Mouse (Mus musculus): ENCODE measurements around the gene Tiam2. TPM values are rescaled to one million over a fixed set of nuclear protein-coding genes. Genes with fewer than 3 reads are reported as not detected.

Tiam2 gene
- polyA plus RNA-seq, 1 experiment from 2014 or later, result 20.6 TPM

GRCm38 (mm10) chr17:3423416-3423815 is 97.0 kb downstream of the Tiam2 start:
- H3K27me3 ChIP-seq, result no peaks in the 10 kb centered on the region
- H3K4me1 ChIP-seq (replicated peaks), result peaks cover 12% of the 10 kb centered on the region
- peaks cover 23% of the 10 kb centered on the region for H3K36me3 ChIP-seq
- ATAC-seq (ENCODE audit: insufficient number of reproducible peaks, insufficient read depth, low FRiP score, low TSS enrichment, low read depth), result no peak
- no peak overlapping the region for H3K9ac ChIP-seq (replicated peaks)
- no peak overlapping the region for H3K4me3 ChIP-seq (replicated peaks)
- 84% methylated on average over 2 of the region's 2 CpGs for WGBS
- no peak overlapping the region for H3K27ac ChIP-seq
- H3K4me2 ChIP-seq, result no peak overlapping the region
- no peaks in the 10 kb centered on the region for H3K9me3 ChIP-seq

- Histone ChIP-seq H3K4me2 (no peak overlapping the region), H3K4me1 (replicated peaks) (peaks cover 3% of the 10 kb centered on the region; the same call in 1 of the 2 replicates), H3K36me3 (peaks cover 46% of the 10 kb centered on the region), H3K9ac (replicated peaks) (no peak overlapping the region), H3K9me3 (no peaks in the 10 kb centered on the region), H3K27ac (no peak overlapping the region), H3K27me3 (no peaks in the 10 kb centered on the region), H3K4me3 (replicated peaks) (no peak overlapping the region)
- 97% methylated on average over 9 of the region's 9 CpGs for WGBS
- ATAC-seq (ENCODE audit: insufficient number of reproducible peaks, insufficient read depth, low FRiP score, low TSS enrichment, low read depth), result no peak
Observed at GRCm38 (mm10) chr17:3428659-3429058, 102.3 kb downstream of the Tiam2 start.

- Histone ChIP-seq H3K9ac (replicated peaks) (no peak overlapping the region), H3K27ac (no peak overlapping the region), H3K4me3 (replicated peaks) (no peak overlapping the region), H3K27me3 (no peaks in the 10 kb centered on the region), H3K4me2 (no peak overlapping the region), H3K9me3 (no peaks in the 10 kb centered on the region), H3K4me1 (replicated peaks) (peaks cover 28% of the 10 kb centered on the region), H3K36me3 (peaks cover 41% of the 10 kb centered on the region; the same call in 1 of the 2 replicates)
- WGBS, result 33% methylated on average over 10 of the region's 10 CpGs
- no peak for ATAC-seq (ENCODE audit: insufficient number of reproducible peaks, insufficient read depth, low FRiP score, low TSS enrichment, low read depth)
Observed at GRCm38 (mm10) chr17:3432590-3433498, 106.5 kb downstream of the Tiam2 start.

- H3K4me2 ChIP-seq, result no peak overlapping the region
- H3K27me3 ChIP-seq, result no peaks in the 10 kb centered on the region
- no peak for ATAC-seq (ENCODE audit: insufficient number of reproducible peaks, insufficient read depth, low FRiP score, low TSS enrichment, low read depth)
- peaks cover 28% of the 10 kb centered on the region for H3K4me1 ChIP-seq (replicated peaks)
- H3K9ac ChIP-seq (replicated peaks), result no peak overlapping the region
- H3K4me3 ChIP-seq (replicated peaks), result no peak overlapping the region
- H3K36me3 ChIP-seq, result peaks cover 36% of the 10 kb centered on the region; the same call in 1 of the 2 replicates
- H3K9me3 ChIP-seq, result no peaks in the 10 kb centered on the region
- H3K27ac ChIP-seq, result no peak overlapping the region
- 91% methylated on average over 3 of the region's 3 CpGs for WGBS
Observed at GRCm38 (mm10) chr17:3433521-3434271, 107.3 kb downstream of the Tiam2 start.

GRCm38 (mm10) chr17:3435299-3435698 is 108.9 kb downstream of the Tiam2 start:
- Histone ChIP-seq H3K27ac (no peak overlapping the region), H3K9me3 (no peaks in the 10 kb centered on the region), H3K9ac (replicated peaks) (no peak overlapping the region), H3K27me3 (no peaks in the 10 kb centered on the region), H3K36me3 (peaks cover 31% of the 10 kb centered on the region; the same call in 1 of the 2 replicates), H3K4me3 (replicated peaks) (no peak overlapping the region), H3K4me1 (replicated peaks) (peaks cover 28% of the 10 kb centered on the region), H3K4me2 (no peak overlapping the region)
- 91% methylated on average over 1 of the region's 1 CpGs for WGBS
- ATAC-seq (ENCODE audit: insufficient number of reproducible peaks, insufficient read depth, low FRiP score, low TSS enrichment, low read depth), result no peak

GRCm38 (mm10) chr17:3436841-3437515 is 110.6 kb downstream of the Tiam2 start:
- Histone ChIP-seq H3K9ac (replicated peaks) (no peak overlapping the region), H3K4me1 (replicated peaks) (peaks cover 30% of the 10 kb centered on the region), H3K9me3 (no peaks in the 10 kb centered on the region), H3K4me3 (replicated peaks) (no peak overlapping the region), H3K36me3 (peaks cover 28% of the 10 kb centered on the region; the same call in 1 of the 2 replicates), H3K27me3 (no peaks in the 10 kb centered on the region), H3K4me2 (no peak overlapping the region), H3K27ac (no peak overlapping the region)
- WGBS, result 50% methylated on average over 12 of the region's 12 CpGs
- ATAC-seq (ENCODE audit: insufficient number of reproducible peaks, insufficient read depth, low FRiP score, low TSS enrichment, low read depth), result peak; percentile 77

GRCm38 (mm10) chr17:3442526-3443401 is 116.4 kb downstream of the Tiam2 start:
- H3K9ac ChIP-seq (replicated peaks), result no peak overlapping the region
- peak overlapping the region; percentile 73 for H3K27ac ChIP-seq
- 61% methylated on average over 10 of the region's 10 CpGs for WGBS
- H3K4me2 ChIP-seq, result no peak overlapping the region
- peak; percentile 70; the same call in 1 of the 2 replicates for ATAC-seq (ENCODE audit: insufficient number of reproducible peaks, insufficient read depth, low FRiP score, low TSS enrichment, low read depth)
- no peaks in the 10 kb centered on the region for H3K27me3 ChIP-seq
- peaks cover 20% of the 10 kb centered on the region for H3K4me1 ChIP-seq (replicated peaks)
- peaks cover 11% of the 10 kb centered on the region; the same call in 1 of the 2 replicates for H3K36me3 ChIP-seq
- no peak overlapping the region for H3K4me3 ChIP-seq (replicated peaks)
- H3K9me3 ChIP-seq, result no peaks in the 10 kb centered on the region

GRCm38 (mm10) chr17:3446191-3446950 is 120.0 kb downstream of the Tiam2 start:
- Histone ChIP-seq H3K4me3 (replicated peaks) (no peak overlapping the region), H3K27ac (no peak overlapping the region), H3K36me3 (peaks cover 13% of the 10 kb centered on the region), H3K27me3 (no peaks in the 10 kb centered on the region), H3K9me3 (no peaks in the 10 kb centered on the region), H3K9ac (replicated peaks) (no peak overlapping the region), H3K4me1 (replicated peaks) (peaks cover 20% of the 10 kb centered on the region), H3K4me2 (no peak overlapping the region)
- no peak for ATAC-seq (ENCODE audit: insufficient number of reproducible peaks, insufficient read depth, low FRiP score, low TSS enrichment, low read depth)
- 55% methylated on average over 8 of the region's 8 CpGs for WGBS

- H3K9ac ChIP-seq (replicated peaks), result no peak overlapping the region
- H3K36me3 ChIP-seq, result peaks cover 27% of the 10 kb centered on the region
- WGBS, result 27% methylated on average over 3 of the region's 3 CpGs
- no peak overlapping the region for H3K4me3 ChIP-seq (replicated peaks)
- H3K27ac ChIP-seq, result no peak overlapping the region
- no peak overlapping the region for H3K4me2 ChIP-seq
- no peaks in the 10 kb centered on the region for H3K27me3 ChIP-seq
- no peak for ATAC-seq (ENCODE audit: insufficient number of reproducible peaks, insufficient read depth, low FRiP score, low TSS enrichment, low read depth)
- H3K9me3 ChIP-seq, result no peaks in the 10 kb centered on the region
- peaks cover 5% of the 10 kb centered on the region; the same call in 1 of the 2 replicates for H3K4me1 ChIP-seq (replicated peaks)
Observed at GRCm38 (mm10) chr17:3448725-3449124, 122.4 kb downstream of the Tiam2 start.

- H3K4me1 ChIP-seq (replicated peaks), result peaks cover 9% of the 10 kb centered on the region; the same call in 1 of the 2 replicates
- no peak overlapping the region for H3K27ac ChIP-seq
- no peak overlapping the region for H3K9ac ChIP-seq (replicated peaks)
- ATAC-seq (ENCODE audit: insufficient number of reproducible peaks, insufficient read depth, low FRiP score, low TSS enrichment, low read depth), result no peak
- H3K9me3 ChIP-seq, result no peaks in the 10 kb centered on the region
- no peak overlapping the region for H3K4me2 ChIP-seq
- 74% methylated on average over 2 of the region's 2 CpGs for WGBS
- no peaks in the 10 kb centered on the region for H3K27me3 ChIP-seq
- H3K4me3 ChIP-seq (replicated peaks), result no peak overlapping the region
- peaks cover 33% of the 10 kb centered on the region for H3K36me3 ChIP-seq
Observed at GRCm38 (mm10) chr17:3451077-3451476, 124.7 kb downstream of the Tiam2 start.

Measured in limb, embryonic 12.5 days (tissue).